Mouse (Mus musculus) limb, embryonic 11.5 days (tissue): ENCODE results near the gene Gm5447. TPM values are rescaled to one million over a fixed set of nuclear protein-coding genes. Genes with fewer than 3 reads are reported as not detected.

Experiments used
- ATAC-seq: fragments of 200-750 bp; cut with Nextera tagmentation; 2 replicates; pipeline ENCODE4 v1.8.0; 2017; ENCODE audit warnings: low read depth; ENCODE audit not compliant: insufficient number of reproducible peaks, low FRiP score, low TSS enrichment
- DNase-seq: peaks from one replicate; pipeline ENCODE4 v3.0.0-alpha.2; 2015; ENCODE audit warnings: low spot score
- H3K27ac ChIP-seq: fragments of 300-500 bp; sonication (generic); replicated peaks from 2 replicates; pipeline ENCODE4 v1.5.1; 2014; ENCODE audit warnings: low read depth, mild to moderate bottlenecking, low read length
- H3K27me3 ChIP-seq: fragments of 300-500 bp; sonication (generic); 2 replicates; pipeline ENCODE4 v1.6.1; 2014; ENCODE audit warnings: mild to moderate bottlenecking, low read length, mixed read lengths; ENCODE audit not compliant: control insufficient read depth, insufficient read depth
- H3K36me3 ChIP-seq: fragments of 300-500 bp; sonication (generic); 2 replicates; pipeline ENCODE4 v1.6.1; 2014; ENCODE audit warnings: mild to moderate bottlenecking, low read length, moderate library complexity, mixed read lengths; ENCODE audit not compliant: control insufficient read depth, insufficient read depth
- H3K4me1 ChIP-seq: fragments of 300-500 bp; sonication (generic); 2 replicates; pipeline ENCODE4 v1.6.1; 2014; ENCODE audit warnings: low read length, mixed read lengths; ENCODE audit not compliant: control insufficient read depth, insufficient read depth
- H3K4me2 ChIP-seq: fragments of 300-500 bp; sonication (generic); 2 replicates; pipeline ENCODE4 v1.6.1; 2014; ENCODE audit warnings: low read depth, mild to moderate bottlenecking, moderate library complexity; ENCODE audit not compliant: severe bottlenecking
- H3K4me3 ChIP-seq: fragments of 300-500 bp; sonication (generic); 2 replicates; pipeline ENCODE4 v1.5.1; 2014; ENCODE audit warnings: low read depth, low read length
- H3K9ac ChIP-seq: fragments of 300-500 bp; sonication (generic); 2 replicates; pipeline ENCODE4 v1.6.1; 2014; ENCODE audit warnings: mild to moderate bottlenecking, low read length
- H3K9me3 ChIP-seq: fragments of 300-500 bp; sonication (generic); 2 replicates; pipeline ENCODE4 v1.6.1; 2016; ENCODE audit warnings: low read length; ENCODE audit not compliant: control insufficient read depth
- WGBS: fragments of 180-500 bp; shearing (Covaris S2); extraction: QIAGEN DNeasy Blood & Tissue Kit; methylation state at CpG from one replicate; pipeline ENCODE4 v1.1.7; 2014; 5-methylcytosine and 5-hydroxymethylcytosine counted together
- polyA plus RNA-seq: library from polyadenylated mRNA; unstranded; fragments of >200 nt; fragmentation: Nextera tagmentation; extraction: Ambion mirVana; gene quantifications from 2 replicates; pipeline ENCODE4 v1.2.1, GENCODE M21; 2014

Gm5447 gene
- polyA plus RNA-seq, 1 experiment from 2014 or later, result not detected

DNA sequence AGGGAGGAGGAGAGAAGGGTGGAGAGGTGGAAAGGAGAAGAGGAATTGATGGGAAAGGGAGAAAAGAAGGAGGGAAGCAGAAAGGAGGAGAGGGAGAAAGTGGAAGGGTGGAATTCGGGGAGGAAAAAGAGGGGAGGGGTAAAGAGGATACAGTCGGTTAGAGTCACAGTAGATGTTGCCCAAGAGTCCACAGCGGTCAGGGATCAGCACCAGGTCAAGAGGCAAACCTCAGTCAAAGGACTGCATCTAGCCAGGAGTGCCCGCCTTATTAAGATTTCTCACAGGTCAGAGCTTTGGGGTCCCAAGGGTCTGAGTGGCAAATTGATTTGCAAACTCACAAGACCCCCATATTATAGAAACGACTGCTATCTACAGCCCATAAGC lies 235 bp downstream of the Gm5447 start:
- peak; percentile 52 for ATAC-seq
- DNase-seq, result no peak

GRCm38 (mm10) chr13:30976536-30977084 lies 2.6 kb downstream of the Gm5447 start:
- Histone ChIP-seq H3K27me3 (no peaks in the 10 kb centered on the region), H3K4me3 (no peak overlapping the region), H3K4me2 (no peak overlapping the region), H3K4me1 (no peaks in the 10 kb centered on the region), H3K36me3 (no peaks in the 10 kb centered on the region), H3K27ac (no peak overlapping the region), H3K9me3 (no peaks in the 10 kb centered on the region), H3K9ac (no peak overlapping the region)
- WGBS, result 57% methylated on average over 8 of the region's 8 CpGs
- ATAC-seq (no peak), DNase-seq (no peak)

More for the DNA sequence above, 235 bp downstream of the Gm5447 start:
- Histone ChIP-seq H3K9ac (peak overlapping the region; percentile 83), H3K27ac (no peak overlapping the region), H3K27me3 (no peaks in the 10 kb centered on the region), H3K4me1 (no peaks in the 10 kb centered on the region), H3K36me3 (no peaks in the 10 kb centered on the region), H3K9me3 (no peaks in the 10 kb centered on the region), H3K4me2 (peak overlapping the region; percentile 56), H3K4me3 (peak overlapping the region; percentile 81)
- WGBS, result 22% methylated on average over 5 of the region's 5 CpGs

GRCm38 (mm10) chr13:30978224-30978623 lies 4.2 kb downstream of the Gm5447 start:
- no peak for DNase-seq
- Histone ChIP-seq H3K9me3 (no peaks in the 10 kb centered on the region), H3K4me3 (no peak overlapping the region), H3K4me2 (no peak overlapping the region), H3K27me3 (no peaks in the 10 kb centered on the region), H3K4me1 (no peaks in the 10 kb centered on the region), H3K27ac (no peak overlapping the region), H3K9ac (no peak overlapping the region), H3K36me3 (no peaks in the 10 kb centered on the region)
- WGBS, result 57% methylated on average over 4 of the region's 4 CpGs
- no peak for ATAC-seq

GRCm38 (mm10) chr13:30981666-30982065 lies 7.7 kb downstream of the Gm5447 start:
- Histone ChIP-seq H3K4me3 (no peak overlapping the region), H3K9me3 (no peaks in the 10 kb centered on the region), H3K4me2 (no peak overlapping the region), H3K36me3 (no peaks in the 10 kb centered on the region), H3K4me1 (no peaks in the 10 kb centered on the region), H3K9ac (no peak overlapping the region), H3K27me3 (no peaks in the 10 kb centered on the region; the same call in 1 of the 2 replicates), H3K27ac (no peak overlapping the region)
- WGBS, result 65% methylated on average over 1 of the region's 1 CpGs
- DNase-seq (no peak), ATAC-seq (no peak)

GRCm38 (mm10) chr13:30985275-30985597 lies 11.2 kb downstream of the Gm5447 start:
- no peak overlapping the region for H3K9ac ChIP-seq
- no peak overlapping the region for H3K27ac ChIP-seq
- peak overlapping the region; percentile 21 for H3K4me3 ChIP-seq
- 21% methylated on average over 13 of the region's 13 CpGs for WGBS
- ATAC-seq (no peak), DNase-seq (no peak)
- no peaks in the 10 kb centered on the region; the same call in 1 of the 2 replicates for H3K27me3 ChIP-seq
- no peaks in the 10 kb centered on the region for H3K4me1 ChIP-seq
- no peaks in the 10 kb centered on the region for H3K9me3 ChIP-seq
- H3K4me2 ChIP-seq, result peak overlapping the region; percentile 63
- H3K36me3 ChIP-seq, result no peaks in the 10 kb centered on the region

DNA sequence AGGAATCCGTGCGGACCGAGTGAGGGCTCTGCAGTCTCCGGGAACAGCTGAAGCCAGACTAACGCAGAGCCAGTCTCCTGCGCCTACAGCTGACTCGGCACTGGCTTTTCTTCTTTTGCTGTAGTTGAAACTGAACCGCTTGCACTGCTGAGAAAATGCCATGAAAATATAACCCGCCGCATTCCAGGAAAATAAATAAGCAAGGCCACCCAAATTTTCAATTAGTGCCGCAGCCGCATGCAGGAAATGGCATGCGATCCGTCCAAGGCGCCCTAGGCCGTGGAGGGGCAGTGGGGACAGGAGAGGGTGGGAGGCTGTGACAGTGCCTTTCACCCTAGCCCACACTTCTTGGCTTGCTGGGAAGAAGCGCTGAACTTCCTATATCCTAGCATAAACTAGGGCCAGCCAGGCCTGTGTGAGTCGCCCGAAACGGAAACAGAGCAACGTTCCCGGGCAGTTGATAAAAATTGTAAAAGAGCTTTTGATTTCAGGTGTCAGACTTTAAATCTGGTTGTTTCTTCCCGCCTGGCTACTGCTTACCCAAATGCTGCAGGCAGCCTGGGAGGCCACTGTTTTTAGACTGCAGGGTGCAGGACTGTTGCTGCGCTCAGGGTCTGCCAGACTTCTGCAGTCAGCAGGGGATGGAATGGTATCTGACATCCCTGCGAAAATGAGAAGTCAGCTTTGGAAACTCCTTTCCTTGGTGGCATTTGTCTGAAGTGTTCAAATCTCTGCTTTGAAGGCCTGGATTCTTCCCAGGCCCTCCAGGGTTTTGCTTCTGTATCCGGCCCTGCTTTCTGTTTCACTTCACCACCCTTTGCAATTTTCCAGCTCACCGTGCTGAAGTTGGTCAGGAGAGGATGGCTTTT lies 11.8 kb downstream of the Gm5447 start:
- peak overlapping the region; percentile 63 for H3K4me2 ChIP-seq
- H3K4me1 ChIP-seq, result no peaks in the 10 kb centered on the region
- no peaks in the 10 kb centered on the region for H3K36me3 ChIP-seq
- no peak overlapping the region for H3K27ac ChIP-seq
- H3K4me3 ChIP-seq, result peak overlapping the region; percentile 21
- DNase-seq (peak; percentile 67), ATAC-seq (no peak)
- H3K9ac ChIP-seq, result no peak overlapping the region
- no peaks in the 10 kb centered on the region for H3K9me3 ChIP-seq
- no peaks in the 10 kb centered on the region; the same call in 1 of the 2 replicates for H3K27me3 ChIP-seq
- WGBS, result 12% methylated on average over 27 of the region's 27 CpGs

DNA sequence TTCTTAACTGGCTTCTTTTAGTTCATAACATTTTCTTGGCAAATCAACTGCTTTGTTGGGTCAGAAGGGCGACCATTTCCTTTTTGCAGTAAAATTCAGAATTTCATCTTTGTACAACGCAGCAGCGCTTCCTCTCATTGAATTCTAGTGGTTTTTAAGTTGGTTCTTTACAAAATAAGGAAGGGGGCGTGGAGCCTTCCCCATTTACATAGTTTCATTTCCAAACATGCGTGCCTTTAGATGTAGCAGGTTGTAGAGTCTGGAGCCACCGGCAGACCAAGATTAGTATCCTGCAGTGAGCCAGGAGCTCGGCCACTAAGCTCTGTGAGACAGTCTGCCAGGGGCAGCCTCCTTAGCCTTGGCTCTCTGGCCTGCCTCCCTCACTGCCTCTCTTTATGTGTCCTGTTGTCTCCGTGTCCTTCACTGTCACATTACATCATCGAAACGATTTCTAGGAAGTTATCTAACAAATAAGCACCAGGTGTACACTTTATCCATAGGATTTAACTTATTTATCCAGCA lies 13.0 kb downstream of the Gm5447 start:
- Histone ChIP-seq H3K9me3 (no peaks in the 10 kb centered on the region), H3K4me2 (no peak overlapping the region), H3K27ac (no peak overlapping the region), H3K36me3 (no peaks in the 10 kb centered on the region), H3K4me3 (no peak overlapping the region), H3K27me3 (no peaks in the 10 kb centered on the region; the same call in 1 of the 2 replicates), H3K4me1 (no peaks in the 10 kb centered on the region), H3K9ac (no peak overlapping the region)
- WGBS, result 80% methylated on average over 10 of the region's 10 CpGs
- ATAC-seq (no peak), DNase-seq (no peak)

GRCm38 (mm10) chr13:30987686-30988085 lies 13.7 kb downstream of the Gm5447 start:
- H3K4me2 ChIP-seq, result no peak overlapping the region
- no peaks in the 10 kb centered on the region for H3K9me3 ChIP-seq
- no peaks in the 10 kb centered on the region for H3K4me1 ChIP-seq
- H3K27ac ChIP-seq, result no peak overlapping the region
- no peak overlapping the region for H3K4me3 ChIP-seq
- no peaks in the 10 kb centered on the region for H3K36me3 ChIP-seq
- 82% methylated on average over 2 of the region's 2 CpGs for WGBS
- DNase-seq (no peak), ATAC-seq (no peak)
- H3K27me3 ChIP-seq, result no peaks in the 10 kb centered on the region; the same call in 1 of the 2 replicates
- no peak overlapping the region for H3K9ac ChIP-seq
